Mouse (Mus musculus) forebrain, embryonic 16.5 days (tissue): ENCODE results near the gene Car2. TPM values are rescaled to one million over a fixed set of nuclear protein-coding genes. Genes with fewer than 3 reads are reported as not detected.

Experiments used
- ATAC-seq: fragments of 200-750 bp; cut with Nextera tagmentation; 2 replicates; pipeline ENCODE4 v1.8.0; 2017; ENCODE audit warnings: mild to moderate bottlenecking, moderate library complexity
- H3K27ac ChIP-seq: fragments of 300-500 bp; sonication (generic); 2 replicates; pipeline ENCODE4 v1.5.1; 2014; ENCODE audit warnings: low read length, control low read depth
- H3K27me3 ChIP-seq: fragments of 300-500 bp; sonication (generic); replicated peaks from 2 replicates; pipeline ENCODE4 v1.6.1; 2014; ENCODE audit warnings: low read length; ENCODE audit not compliant: control insufficient read depth, insufficient read depth
- H3K36me3 ChIP-seq: fragments of 300-500 bp; sonication (generic); 2 replicates; pipeline ENCODE4 v1.6.1; 2014; ENCODE audit not compliant: control insufficient read depth, insufficient read depth
- H3K4me1 ChIP-seq: fragments of 300-500 bp; sonication (generic); replicated peaks from 2 replicates; pipeline ENCODE4 v1.6.1; 2014; ENCODE audit warnings: low read length; ENCODE audit not compliant: control insufficient read depth, insufficient read depth
- H3K4me2 ChIP-seq: fragments of 300-500 bp; sonication (generic); 2 replicates; pipeline ENCODE4 v1.6.1; 2014; ENCODE audit warnings: mild to moderate bottlenecking, low read length, control low read depth
- H3K4me3 ChIP-seq: fragments of 300-500 bp; sonication (generic); replicated peaks from 2 replicates; pipeline ENCODE4 v1.5.1; 2014; ENCODE audit warnings: mild to moderate bottlenecking, low read length, control low read depth
- H3K9ac ChIP-seq: fragments of 300-500 bp; sonication (generic); replicated peaks from 2 replicates; pipeline ENCODE4 v1.6.1; 2014; ENCODE audit warnings: low read depth, low read length, control low read depth
- H3K9me3 ChIP-seq: fragments of 300-500 bp; sonication (generic); 2 replicates; pipeline ENCODE4 v1.6.1; 2016; ENCODE audit warnings: low read length; ENCODE audit not compliant: control insufficient read depth
- WGBS: fragments of 180-500 bp; shearing (Covaris S2); extraction: QIAGEN DNeasy Blood & Tissue Kit; methylation state at CpG from one replicate; pipeline ENCODE4 v1.1.7; 2014; 5-methylcytosine and 5-hydroxymethylcytosine counted together
- polyA plus RNA-seq: library from polyadenylated mRNA; unstranded; fragments of >200 nt; fragmentation: Nextera tagmentation; extraction: Ambion mirVana; gene quantifications from 2 replicates; pipeline ENCODE4 v1.2.1, GENCODE M21; 2015

Gene Car2
- 20.3 and 24.8 TPM in 2 replicates for polyA plus RNA-seq

- under 1% methylated on average over 88 of the region's 95 CpGs for WGBS
- H3K27me3 ChIP-seq, result no peaks in the 10 kb centered on the region
- peak within 1 kb of the TSS; percentile 80 for H3K9ac ChIP-seq
- H3K27ac ChIP-seq, result peak within 1 kb of the TSS; percentile 66
- peak within 1 kb of the TSS; percentile 93 for H3K4me2 ChIP-seq
- H3K4me1 ChIP-seq, result peaks cover 3% of the 10 kb centered on the region
- peak within 1 kb of the TSS; percentile 86 for H3K4me3 ChIP-seq
- H3K9me3 ChIP-seq, result no peaks in the 10 kb centered on the region
- peak; percentile 88 for ATAC-seq
- no peaks in the 10 kb centered on the region for H3K36me3 ChIP-seq
Measured at GRCm38 (mm10) chr3:14886102-14887098, at the start of gene Car2. Car2 (plus strand) TSS chr3:14886273.

- no peak overlapping the region for H3K4me3 ChIP-seq
- H3K27ac ChIP-seq, result no peak overlapping the region
- no peak overlapping the region for H3K4me2 ChIP-seq
- H3K4me1 ChIP-seq, result no peaks in the 10 kb centered on the region
- H3K36me3 ChIP-seq, result no peaks in the 10 kb centered on the region
- 100% methylated on average over 1 of the region's 1 CpGs for WGBS
- no peaks in the 10 kb centered on the region for H3K27me3 ChIP-seq
- H3K9me3 ChIP-seq, result no peaks in the 10 kb centered on the region
- ATAC-seq, result no peak
- no peak overlapping the region for H3K9ac ChIP-seq
Measured at GRCm38 (mm10) chr3:14838936-14839335, 47.1 kb upstream of the Car2 start.

- ATAC-seq, result no peak
- Histone ChIP-seq H3K4me3 (no peak overlapping the region), H3K4me1 (no peaks in the 10 kb centered on the region), H3K36me3 (no peaks in the 10 kb centered on the region), H3K27me3 (no peaks in the 10 kb centered on the region), H3K4me2 (no peak overlapping the region), H3K9ac (no peak overlapping the region), H3K27ac (no peak overlapping the region), H3K9me3 (no peaks in the 10 kb centered on the region)
- WGBS, result 75% methylated on average over 3 of the region's 3 CpGs
Measured at GRCm38 (mm10) chr3:14839466-14840118, 46.5 kb upstream of the Car2 start.

- Histone ChIP-seq H3K4me3 (no peak overlapping the region), H3K4me1 (no peaks in the 10 kb centered on the region), H3K9me3 (no peaks in the 10 kb centered on the region), H3K9ac (no peak overlapping the region), H3K4me2 (no peak overlapping the region), H3K27me3 (no peaks in the 10 kb centered on the region), H3K36me3 (no peaks in the 10 kb centered on the region), H3K27ac (no peak overlapping the region)
- WGBS, result 88% methylated on average over 2 of the region's 2 CpGs
- no peak for ATAC-seq
Measured at GRCm38 (mm10) chr3:14848587-14849254, 37.4 kb upstream of the Car2 start.

- no peak for ATAC-seq
Measured at GRCm38 (mm10) chr3:14853966-14854365, 32.1 kb upstream of the Car2 start.

GRCm38 (mm10) chr3:14854446-14854845, 31.6 kb upstream of the Car2 start:
- ATAC-seq, result peak; percentile 78
- no peak overlapping the region for H3K9ac ChIP-seq

More at GRCm38 (mm10) chr3:14853966-14854365, 32.1 kb upstream of the Car2 start:
- WGBS, result 63% methylated on average over 5 of the region's 5 CpGs
- Histone ChIP-seq H3K36me3 (no peaks in the 10 kb centered on the region), H3K9ac (no peak overlapping the region), H3K4me3 (no peak overlapping the region), H3K9me3 (no peaks in the 10 kb centered on the region), H3K27me3 (no peaks in the 10 kb centered on the region), H3K4me1 (no peaks in the 10 kb centered on the region), H3K4me2 (no peak overlapping the region), H3K27ac (no peak overlapping the region)

GRCm38 (mm10) chr3:14857874-14858273, 28.2 kb upstream of the Car2 start:
- no peak overlapping the region for H3K27ac ChIP-seq
- H3K4me1 ChIP-seq, result peaks cover 7% of the 10 kb centered on the region; the same call in 1 of the 2 replicates
- no peaks in the 10 kb centered on the region for H3K36me3 ChIP-seq
- H3K27me3 ChIP-seq, result no peaks in the 10 kb centered on the region
- H3K9me3 ChIP-seq, result no peaks in the 10 kb centered on the region
- no peak overlapping the region for H3K4me2 ChIP-seq
- H3K9ac ChIP-seq, result no peak overlapping the region
- no peak for ATAC-seq
- WGBS, result 85% methylated on average over 3 of the region's 3 CpGs
- H3K4me3 ChIP-seq, result no peak overlapping the region

More at GRCm38 (mm10) chr3:14854446-14854845, 31.6 kb upstream of the Car2 start:
- Histone ChIP-seq H3K4me1 (no peaks in the 10 kb centered on the region), H3K27ac (no peak overlapping the region), H3K27me3 (no peaks in the 10 kb centered on the region), H3K36me3 (no peaks in the 10 kb centered on the region), H3K9me3 (no peaks in the 10 kb centered on the region), H3K4me2 (no peak overlapping the region), H3K4me3 (no peak overlapping the region)
- WGBS, result 35% methylated on average over 1 of the region's 1 CpGs

- ATAC-seq, result no peak
- no peaks in the 10 kb centered on the region for H3K9me3 ChIP-seq
- no peak overlapping the region for H3K4me2 ChIP-seq
- no peak overlapping the region for H3K4me3 ChIP-seq
- no peak overlapping the region for H3K27ac ChIP-seq
- H3K27me3 ChIP-seq, result no peaks in the 10 kb centered on the region
- H3K36me3 ChIP-seq, result no peaks in the 10 kb centered on the region
- peaks cover 11% of the 10 kb centered on the region for H3K4me1 ChIP-seq
- WGBS, result 67% methylated on average over 3 of the region's 3 CpGs
- H3K9ac ChIP-seq, result no peak overlapping the region
Measured at GRCm38 (mm10) chr3:14860291-14860690, 25.8 kb upstream of the Car2 start.

GRCm38 (mm10) chr3:14861165-14861564, 24.9 kb upstream of the Car2 start:
- WGBS, result 93% methylated on average over 1 of the region's 1 CpGs
- H3K36me3 ChIP-seq, result no peaks in the 10 kb centered on the region
- ATAC-seq, result no peak
- H3K4me2 ChIP-seq, result no peak overlapping the region
- H3K9me3 ChIP-seq, result no peaks in the 10 kb centered on the region
- H3K27me3 ChIP-seq, result no peaks in the 10 kb centered on the region
- H3K27ac ChIP-seq, result no peak overlapping the region
- no peak overlapping the region for H3K4me3 ChIP-seq
- no peak overlapping the region for H3K9ac ChIP-seq
- peaks cover 11% of the 10 kb centered on the region for H3K4me1 ChIP-seq
